Comparison of ENCODE assay signal across 15 mouse cellular contexts in genomic region chr10:64901726-64902125, GRCm38 (mm10).
"Had no signal": no experiment of that assay in that cellular context is flagged by ENCODE, and none has a peak within 500 bp of the region (broad histone marks: within the 10 kb centered on the region; RNA-seq: fewer than 3 reads in every experiment).

No protein-coding gene starts in this region.

- H3K27me3 ChIP-seq: neural tube, embryonic 15.5 days; stomach, embryonic 15.5 days had no signal

- H3K36me3 ChIP-seq: neural tube, embryonic 15.5 days; stomach, embryonic 15.5 days had no signal

- DNase-seq: retina, postnatal 1 day; right cerebral cortex, adult 18-20 months; right cerebral cortex, postnatal 14 days; right cerebral cortex, postnatal 25 days; right cerebral cortex, postnatal 4 days; spleen, adult 18-20 months; thymus, adult 18-20 months; thymus, adult 2 months; thymus, postnatal 14 days; thymus, postnatal 25 days; thymus, postnatal 36 days; thymus, postnatal 4 days had no signal

- H3K9me3 ChIP-seq: neural tube, embryonic 15.5 days; stomach, embryonic 15.5 days had no signal

- H3K9ac ChIP-seq: neural tube, embryonic 15.5 days; stomach, embryonic 15.5 days had no signal

- H3K27ac ChIP-seq: neural tube, embryonic 15.5 days; stomach, embryonic 15.5 days; stomach, postnatal 0 days had no signal

- H3K4me3 ChIP-seq: neural tube, embryonic 15.5 days; stomach, embryonic 15.5 days had no signal

- H3K4me1 ChIP-seq: neural tube, embryonic 15.5 days; stomach, embryonic 15.5 days had no signal

- H3K4me2 ChIP-seq: neural tube, embryonic 15.5 days; stomach, embryonic 15.5 days had no signal
